Comparison of ENCODE assay signal across 1 mouse cellular context in genomic region chr13:108277320-108277719, GRCm38 (mm10).
TF ChIP-seq lines count a peak whose summit lies in the region.

No protein-coding gene starts in this region.

TF ChIP-seq in CH12.LX, 34 proteins besides CTCF, POLR2A, EP300 and RAD21 (continued from another document):
- no peak for TF ChIP-seq NRF1 (IDR thresholded peaks at IDR 0.05; ENCODE audit: low read depth, low read length)
